Mouse (Mus musculus): ENCODE results near the gene P3h2. TPM values are rescaled to one million over a fixed set of nuclear protein-coding genes. Genes with fewer than 3 reads are reported as not detected.

The P3h2 gene
- polyA plus RNA-seq, 1 experiment, result 4.8 TPM

DNA sequence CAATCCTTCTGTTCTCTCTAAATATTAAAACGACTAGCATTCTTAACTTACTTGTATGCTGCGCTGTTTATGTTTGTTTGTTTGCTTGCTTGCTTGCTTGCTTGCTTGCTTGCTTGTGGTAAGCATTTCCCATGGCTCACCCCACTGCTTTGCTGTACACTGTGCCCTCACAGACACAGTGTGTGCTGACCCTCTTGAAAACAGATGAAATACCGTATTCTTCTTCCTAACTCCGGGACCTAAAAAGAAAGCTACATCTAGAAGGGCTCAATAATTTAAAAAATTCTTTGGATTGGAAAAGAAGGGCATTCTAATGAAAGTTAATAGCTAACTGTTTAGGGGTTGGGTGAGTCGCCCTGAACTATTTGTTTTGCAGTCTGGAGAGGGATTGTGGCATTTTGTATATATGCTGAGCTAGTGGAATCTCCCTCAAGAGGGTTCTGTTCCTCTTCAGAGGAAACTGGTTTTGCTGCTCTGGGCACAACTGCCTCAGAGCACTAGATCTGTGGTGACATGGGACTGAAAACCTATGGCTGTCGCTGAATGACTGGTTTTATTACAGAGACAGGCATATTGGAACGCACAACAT is 9.8 kb downstream of the P3h2 start:
- no peak overlapping the region for H3K27ac ChIP-seq (ENCODE audit: insufficient read depth, low read length)
- H3K4me1 ChIP-seq (ENCODE audit: control insufficient read depth, insufficient read depth, low read length), result no peaks in the 10 kb centered on the region
- no peak overlapping the region for H3K4me3 ChIP-seq (ENCODE audit: insufficient read depth, low read length)
- TF ChIP-seq CTCF (IDR thresholded peaks at IDR 0.05; ENCODE audit: borderline replicate concordance, insufficient read depth, low read length), result no peak
- no peak for TF ChIP-seq POLR2A (IDR thresholded peaks at IDR 0.05; ENCODE audit: low read depth, low read length)

DNA sequence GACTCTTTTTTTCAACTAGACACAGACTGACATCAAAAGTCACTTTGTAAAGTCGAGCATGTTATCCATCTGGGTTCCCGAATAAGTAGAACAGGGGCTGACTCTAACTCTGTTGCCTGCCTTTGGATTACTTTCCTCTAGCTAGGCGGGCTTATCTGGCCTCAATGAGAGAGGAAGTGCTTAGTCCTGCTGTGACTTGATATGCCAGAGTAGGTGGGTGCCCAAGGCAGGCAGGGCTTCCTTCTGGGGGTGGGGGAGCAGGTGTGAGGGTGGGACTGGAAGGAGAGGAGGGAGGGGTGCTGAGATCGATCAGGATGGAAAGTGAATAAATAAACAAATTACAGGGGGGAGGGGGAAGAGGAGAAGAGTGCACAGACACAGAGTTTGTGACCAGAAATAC is 11.7 kb downstream of the P3h2 start:
- H3K4me1 ChIP-seq (ENCODE audit: control insufficient read depth, insufficient read depth, low read length), result no peaks in the 10 kb centered on the region
- no peak overlapping the region for H3K27ac ChIP-seq (ENCODE audit: insufficient read depth, low read length)
- TF ChIP-seq CTCF (IDR thresholded peaks at IDR 0.05; ENCODE audit: borderline replicate concordance, insufficient read depth, low read length) (no peak), POLR2A (IDR thresholded peaks at IDR 0.05; ENCODE audit: low read depth, low read length) (no peak)
- no peak overlapping the region for H3K4me3 ChIP-seq (ENCODE audit: insufficient read depth, low read length)

DNA sequence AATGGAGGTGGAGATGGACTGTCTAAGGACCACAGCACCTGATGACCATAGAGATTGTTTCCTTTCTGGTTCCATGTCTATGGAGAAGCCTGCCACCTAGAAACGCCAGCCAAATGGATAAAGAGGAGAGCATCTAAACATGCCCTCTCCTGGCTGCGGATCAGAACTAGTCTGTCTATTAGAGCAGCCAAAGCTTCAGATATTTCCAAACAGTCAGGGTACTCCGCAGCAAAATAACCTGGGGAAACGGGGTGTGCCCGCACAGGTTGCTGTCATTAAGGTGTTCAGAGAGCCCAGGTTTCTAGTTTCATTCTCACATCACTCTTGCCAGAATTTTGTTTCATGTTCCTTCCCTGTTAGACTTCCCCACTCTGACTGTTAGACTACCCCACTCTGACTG is 16.6 kb downstream of the P3h2 start:
- no peak for TF ChIP-seq CTCF (IDR thresholded peaks at IDR 0.05; ENCODE audit: borderline replicate concordance, insufficient read depth, low read length)
- TF ChIP-seq POLR2A (IDR thresholded peaks at IDR 0.05; ENCODE audit: low read depth, low read length), result no peak
- Histone ChIP-seq H3K4me1 (ENCODE audit: control insufficient read depth, insufficient read depth, low read length) (no peaks in the 10 kb centered on the region), H3K4me3 (ENCODE audit: insufficient read depth, low read length) (no peak overlapping the region), H3K27ac (ENCODE audit: insufficient read depth, low read length) (no peak overlapping the region)

DNA sequence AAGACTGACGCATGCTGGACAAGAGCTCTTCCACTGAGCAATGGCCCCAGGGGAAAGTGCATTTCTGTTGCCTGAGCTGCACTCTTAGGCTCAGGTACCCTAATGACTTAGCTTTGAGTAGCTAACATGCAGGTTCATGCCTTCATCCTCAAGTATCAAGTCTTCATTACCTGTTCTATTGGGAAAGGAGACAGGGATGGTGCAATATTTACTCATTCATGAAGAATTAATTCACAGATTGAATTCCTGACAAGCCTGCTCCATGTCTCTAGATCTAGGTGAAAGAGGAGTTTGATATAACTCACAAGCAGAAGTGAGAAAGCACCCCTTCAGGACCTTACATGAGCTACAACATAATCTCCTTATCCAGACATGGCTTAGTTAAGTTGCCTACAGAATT is 17.3 kb downstream of the P3h2 start:
- Histone ChIP-seq H3K4me1 (ENCODE audit: control insufficient read depth, insufficient read depth, low read length) (no peaks in the 10 kb centered on the region), H3K27ac (ENCODE audit: insufficient read depth, low read length) (no peak overlapping the region), H3K4me3 (ENCODE audit: insufficient read depth, low read length) (no peak overlapping the region)
- TF ChIP-seq CTCF (IDR thresholded peaks at IDR 0.05; ENCODE audit: borderline replicate concordance, insufficient read depth, low read length), result no peak
- no peak for TF ChIP-seq POLR2A (IDR thresholded peaks at IDR 0.05; ENCODE audit: low read depth, low read length)

DNA sequence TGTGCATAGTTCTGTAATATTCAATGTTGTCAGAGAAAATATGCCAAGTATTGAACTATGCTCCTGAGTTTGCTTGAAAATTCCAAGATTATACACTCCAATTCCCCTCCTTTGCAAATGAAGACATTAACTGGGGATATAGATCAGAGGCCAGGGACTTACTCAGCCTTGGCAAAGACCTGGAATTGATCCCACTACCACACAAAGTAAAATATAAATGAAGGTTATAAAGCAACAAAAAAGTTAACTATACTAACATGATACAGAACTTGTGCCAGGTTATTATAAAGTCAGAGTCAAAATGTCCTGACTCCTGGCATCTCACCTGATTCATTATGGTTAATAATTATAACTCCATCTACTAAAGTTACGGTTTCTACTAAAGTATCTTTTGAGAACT is 18.6 kb downstream of the P3h2 start:
- Histone ChIP-seq H3K4me1 (ENCODE audit: control insufficient read depth, insufficient read depth, low read length) (0 out of 2 replicates have a peak, but pooled peaks cover 4% of the 10 kb centered on the region), H3K27ac (ENCODE audit: insufficient read depth, low read length) (no peak overlapping the region), H3K4me3 (ENCODE audit: insufficient read depth, low read length) (no peak overlapping the region)
- TF ChIP-seq POLR2A (IDR thresholded peaks at IDR 0.05; ENCODE audit: low read depth, low read length) (no peak), CTCF (IDR thresholded peaks at IDR 0.05; ENCODE audit: borderline replicate concordance, insufficient read depth, low read length) (no peak)

DNA sequence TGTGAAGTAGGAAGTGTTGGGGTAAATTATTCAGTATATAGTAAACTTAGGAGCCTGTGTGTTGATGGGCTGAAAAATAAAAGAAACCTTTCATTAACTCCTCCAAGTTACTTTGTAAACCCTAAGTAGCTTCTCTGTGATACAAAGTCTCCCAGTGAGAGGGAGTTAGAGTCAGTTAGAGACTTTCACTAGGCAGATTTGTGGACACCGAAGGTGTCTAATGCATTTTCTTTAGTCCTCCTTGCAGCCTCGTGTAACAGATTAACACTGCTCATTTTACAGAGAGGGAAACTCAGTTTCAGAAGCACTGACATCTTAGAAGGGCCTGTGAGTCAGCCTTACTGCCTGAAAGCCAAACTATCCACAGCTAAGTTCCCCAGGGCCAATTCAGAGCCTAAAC is 20.4 kb downstream of the P3h2 start:
- Histone ChIP-seq H3K4me3 (ENCODE audit: insufficient read depth, low read length) (no peak overlapping the region), H3K27ac (ENCODE audit: insufficient read depth, low read length) (no peak overlapping the region), H3K4me1 (ENCODE audit: control insufficient read depth, insufficient read depth, low read length) (peaks cover 4% of the 10 kb centered on the region; the same call in 1 of the 2 replicates)
- TF ChIP-seq CTCF (IDR thresholded peaks at IDR 0.05; ENCODE audit: borderline replicate concordance, insufficient read depth, low read length) (no peak), POLR2A (IDR thresholded peaks at IDR 0.05; ENCODE audit: low read depth, low read length) (no peak)

DNA sequence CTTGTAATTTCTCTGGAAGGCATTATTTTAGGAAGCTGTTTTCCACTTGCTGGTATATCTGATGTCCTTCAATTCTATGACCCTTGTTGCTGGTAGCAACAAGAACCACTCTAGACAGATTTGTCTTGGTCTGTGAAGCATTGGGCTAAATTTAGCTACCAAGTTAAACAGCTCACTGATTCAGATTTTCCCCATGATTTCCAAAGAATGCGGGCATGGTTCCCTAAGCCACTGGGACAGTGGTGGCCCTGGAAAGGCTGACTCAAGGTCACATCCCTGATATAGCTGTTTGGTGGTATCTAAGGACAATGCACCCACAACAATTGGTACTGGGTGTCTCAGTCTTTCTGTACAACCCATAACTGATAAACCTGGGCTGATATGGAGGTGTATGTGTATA is 22.8 kb downstream of the P3h2 start:
- Histone ChIP-seq H3K4me3 (ENCODE audit: insufficient read depth, low read length) (no peak overlapping the region), H3K4me1 (ENCODE audit: control insufficient read depth, insufficient read depth, low read length) (peaks cover 7% of the 10 kb centered on the region; the same call in 1 of the 2 replicates), H3K27ac (ENCODE audit: insufficient read depth, low read length) (peak overlapping the region; percentile 66)
- no peak for TF ChIP-seq POLR2A (IDR thresholded peaks at IDR 0.05; ENCODE audit: low read depth, low read length)
- TF ChIP-seq CTCF (IDR thresholded peaks at IDR 0.05; ENCODE audit: borderline replicate concordance, insufficient read depth, low read length), result no peak

DNA sequence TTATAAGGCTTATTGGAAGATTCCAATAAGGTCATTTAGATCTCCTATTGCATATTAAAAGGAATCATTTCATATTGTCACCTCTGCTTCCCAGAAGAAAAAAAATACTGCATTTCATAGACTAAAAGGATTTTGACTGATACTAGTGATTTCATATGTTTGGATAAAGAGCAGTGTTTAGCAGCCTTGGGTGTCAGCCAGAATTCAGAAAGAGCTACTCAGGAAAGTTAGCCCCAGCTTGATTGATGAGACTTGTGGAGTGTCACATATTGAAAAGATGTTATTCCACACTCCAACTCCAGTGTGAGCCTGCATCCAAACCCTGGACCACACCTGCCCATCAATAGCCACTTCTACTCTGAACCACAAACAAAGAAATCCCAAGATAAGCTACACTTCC is 23.2 kb downstream of the P3h2 start:
- TF ChIP-seq CTCF (IDR thresholded peaks at IDR 0.05; ENCODE audit: borderline replicate concordance, insufficient read depth, low read length) (no peak), POLR2A (IDR thresholded peaks at IDR 0.05; ENCODE audit: low read depth, low read length) (no peak)
- H3K4me3 ChIP-seq (ENCODE audit: insufficient read depth, low read length), result no peak overlapping the region
- H3K4me1 ChIP-seq (ENCODE audit: control insufficient read depth, insufficient read depth, low read length), result peaks cover 8% of the 10 kb centered on the region; the same call in 1 of the 2 replicates
- peak overlapping the region; percentile 66 for H3K27ac ChIP-seq (ENCODE audit: insufficient read depth, low read length)

DNA sequence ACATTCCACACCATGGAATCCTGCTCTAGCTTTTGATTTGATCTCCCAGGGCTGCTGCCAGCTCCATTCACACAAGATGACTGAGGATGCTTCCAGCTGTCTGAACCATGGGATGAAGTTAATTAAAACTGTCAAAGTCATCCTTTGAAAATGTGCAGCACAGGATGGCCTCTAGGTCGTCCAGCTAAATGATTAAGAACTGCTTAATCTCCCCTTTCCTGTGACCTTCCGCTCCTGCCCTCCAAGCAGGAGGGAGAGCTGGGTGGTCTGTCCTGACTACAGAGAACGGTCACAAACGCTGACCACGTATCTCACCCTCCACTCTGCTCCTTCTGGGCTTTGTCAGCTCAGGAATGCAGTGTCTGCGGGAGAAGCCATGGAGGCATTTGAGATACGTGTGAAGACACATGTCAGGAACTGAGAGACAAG is 26.6 kb downstream of the P3h2 start:
- no peak overlapping the region for H3K4me3 ChIP-seq (ENCODE audit: insufficient read depth, low read length)
- peaks cover 8% of the 10 kb centered on the region; the same call in 1 of the 2 replicates for H3K4me1 ChIP-seq (ENCODE audit: control insufficient read depth, insufficient read depth, low read length)
- no peak overlapping the region for H3K27ac ChIP-seq (ENCODE audit: insufficient read depth, low read length)
- no peak for TF ChIP-seq POLR2A (IDR thresholded peaks at IDR 0.05; ENCODE audit: low read depth, low read length)

DNA sequence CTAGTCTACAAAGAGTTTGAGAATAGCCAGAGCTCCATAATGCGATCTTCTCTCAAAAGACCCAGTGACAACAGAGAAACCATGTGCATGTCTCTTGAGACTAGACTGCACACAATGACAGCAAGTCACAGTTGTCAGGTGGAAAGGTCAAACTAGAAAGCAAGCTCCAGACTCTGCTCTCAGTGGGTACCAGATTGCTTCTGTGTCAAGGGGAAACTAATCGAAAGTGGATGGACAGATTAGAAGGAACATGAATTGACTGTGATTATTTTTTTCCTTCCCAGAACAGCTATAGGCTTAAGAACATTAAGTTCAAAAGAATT is 27.5 kb downstream of the P3h2 start:
- no peak overlapping the region for H3K27ac ChIP-seq (ENCODE audit: insufficient read depth, low read length)
- TF ChIP-seq CTCF (IDR thresholded peaks at IDR 0.05; ENCODE audit: borderline replicate concordance, insufficient read depth, low read length) (no peak), POLR2A (IDR thresholded peaks at IDR 0.05; ENCODE audit: low read depth, low read length) (no peak)
- H3K4me1 ChIP-seq (ENCODE audit: control insufficient read depth, insufficient read depth, low read length), result peaks cover 8% of the 10 kb centered on the region; the same call in 1 of the 2 replicates
- no peak overlapping the region for H3K4me3 ChIP-seq (ENCODE audit: insufficient read depth, low read length)

Data from embryonic fibroblast, embryonic 13.5 days (primary cell).